ENCODE assay signal across 17 mouse cellular contexts in the genomic region with DNA sequence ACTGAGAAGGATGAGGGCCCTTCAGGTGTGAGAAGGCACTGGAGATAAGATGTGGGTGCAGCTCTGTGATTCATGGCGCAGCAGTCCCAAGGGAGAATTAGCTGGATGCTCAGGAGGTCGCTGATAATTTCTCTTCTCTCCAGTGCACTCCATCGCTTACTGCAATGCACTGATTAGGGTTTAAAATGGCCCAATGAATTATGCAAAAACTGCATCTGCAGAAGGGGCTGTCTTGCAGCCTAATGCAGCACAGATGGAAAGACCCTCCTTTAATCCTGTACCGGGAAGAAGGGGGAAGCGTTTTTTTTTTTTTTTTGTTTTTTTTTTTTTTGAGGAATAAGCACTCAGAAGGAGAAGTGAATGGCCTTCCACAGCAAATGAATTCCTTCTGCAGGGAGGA.
DNase-seq lines count a peak whose midpoint lies in the region; ATAC-seq and TF ChIP-seq lines count a peak whose summit lies in the region.
"Had no signal": no experiment of that assay in that cellular context is flagged by ENCODE, and none has a peak within 500 bp of the region (broad histone marks: within the 10 kb centered on the region; RNA-seq: fewer than 3 reads in every experiment).

No protein-coding gene starts in this region.

- peak; percentile 23; the same call in 1 of the 2 replicates for ATAC-seq in forebrain, postnatal 0 days
- ATAC-seq in midbrain, embryonic 14.5 days (ENCODE audit: low FRiP score, low TSS enrichment), result peak; percentile 83
- ATAC-seq: lung, postnatal 0 days had no signal

- TF ChIP-seq POLR2A in bone marrow macrophage, adult 2 months (IDR thresholded peaks at IDR 0.05; ENCODE audit: borderline replicate concordance, low read depth, low read length), result no peak

- DNase-seq in gastrocnemius, adult 2 months, result no peak
- no peak for DNase-seq in gastrocnemius, postnatal 14 days
- DNase-seq in forebrain, postnatal 0 days, result no peak
- peak; percentile 75 for DNase-seq in midbrain, embryonic 14.5 days
- no peak for DNase-seq in thymus, postnatal 36 days
- no peak for DNase-seq in spleen, adult 12 weeks (ENCODE audit: low spot score)
- no peak for DNase-seq in left cerebral cortex, postnatal 10 days (ENCODE audit: extremely low spot score in 1 of 2, low spot score in 2 of 2)
- DNase-seq: adrenal gland, postnatal 25 days; B cell, adult 2 months; cerebellum, adult 18-20 months; kidney, adult 2 months; right cerebral cortex, adult 18-20 months had no signal

- no peak overlapping the region for H3K9ac ChIP-seq in forebrain, postnatal 0 days
- H3K9ac ChIP-seq in midbrain, embryonic 14.5 days (replicated peaks; ENCODE audit: low read length), result 0 out of 2 replicates have a peak overlapping the region, but pooled peaks have one; percentile 6
- H3K9ac ChIP-seq: embryonic facial prominence, embryonic 12.5 days had no signal

- intact Hi-C loops in gastrocnemius, adult 2 months (cut with DNase I), result no loop called here
- intact Hi-C loops in gastrocnemius, postnatal 14 days (cut with DNase I; ENCODE audit: low total_unique reads), result no loop called here
- intact Hi-C loops in left cerebral cortex, postnatal 10 days (cut with DNase I), result no loop called here

- no peaks in the 10 kb centered on the region for H3K36me3 ChIP-seq in forebrain, postnatal 0 days (ENCODE audit: insufficient read depth)
- H3K36me3 ChIP-seq in midbrain, embryonic 14.5 days (ENCODE audit: control insufficient read depth, insufficient read depth, low read length), result no peaks in the 10 kb centered on the region
- H3K36me3 ChIP-seq: embryonic facial prominence, embryonic 12.5 days had no signal

- no peak overlapping the region for H3K4me3 ChIP-seq in gastrocnemius, adult 2 months
- no peak overlapping the region for H3K4me3 ChIP-seq in bone marrow macrophage, adult 2 months (ENCODE audit: insufficient read depth, low read length)
- no peak overlapping the region for H3K4me3 ChIP-seq in forebrain, postnatal 0 days (ENCODE audit: low read depth, low read length)
- no peak overlapping the region for H3K4me3 ChIP-seq in midbrain, embryonic 14.5 days (replicated peaks; ENCODE audit: low read depth, low read length)
- H3K4me3 ChIP-seq: embryonic facial prominence, embryonic 12.5 days; layer of hippocampus, adult 2 months had no signal

- no peak for TF ChIP-seq CTCF in gastrocnemius, adult 2 months (IDR thresholded peaks at IDR 0.05)
- TF ChIP-seq CTCF in bone marrow macrophage, adult 2 months (IDR thresholded peaks at IDR 0.05; ENCODE audit: low read depth, low read length), result no peak
- no peak for TF ChIP-seq CTCF in forebrain, postnatal 0 days (IDR thresholded peaks at IDR 0.05; ENCODE audit: low read depth)

- H3K4me2 ChIP-seq in forebrain, postnatal 0 days (ENCODE audit: low read depth), result peak overlapping the region; percentile 4; the same call in 1 of the 2 replicates
- peak overlapping the region; percentile 1; the same call in 1 of the 2 replicates for H3K4me2 ChIP-seq in midbrain, embryonic 14.5 days (ENCODE audit: low read length)
- H3K4me2 ChIP-seq: embryonic facial prominence, embryonic 12.5 days; liver, embryonic 11.5 days had no signal

- no peaks in the 10 kb centered on the region for H3K9me3 ChIP-seq in forebrain, postnatal 0 days (ENCODE audit: low read length)
- H3K9me3 ChIP-seq in midbrain, embryonic 14.5 days (ENCODE audit: control insufficient read depth, low read length), result no peaks in the 10 kb centered on the region
- H3K9me3 ChIP-seq: embryonic facial prominence, embryonic 12.5 days had no signal

- 22% methylated on average over 5 of the region's 5 CpGs for WGBS in forebrain, postnatal 0 days
- WGBS in midbrain, embryonic 14.5 days, result 8% methylated on average over 5 of the region's 5 CpGs

- peaks cover 45% of the 10 kb centered on the region for H3K4me1 ChIP-seq in bone marrow macrophage, adult 2 months (ENCODE audit: control insufficient read depth, insufficient read depth, low read length)
- peaks cover 13% of the 10 kb centered on the region for H3K4me1 ChIP-seq in forebrain, postnatal 0 days (ENCODE audit: insufficient read depth)
- peaks cover 42% of the 10 kb centered on the region for H3K4me1 ChIP-seq in midbrain, embryonic 14.5 days (ENCODE audit: control insufficient read depth, insufficient read depth, low read length)

- peak overlapping the region; percentile 28; the same call in 1 of the 2 replicates for H3K27ac ChIP-seq in gastrocnemius, adult 2 months
- H3K27ac ChIP-seq in bone marrow macrophage, adult 2 months (ENCODE audit: insufficient read depth, low read depth, low read length), result peak overlapping the region; percentile 7; the same call in 1 of the 2 replicates
- peak overlapping the region; percentile 50; the same call in 1 of the 2 replicates for H3K27ac ChIP-seq in forebrain, postnatal 0 days (ENCODE audit: low read depth, low read length)
- H3K27ac ChIP-seq in midbrain, embryonic 14.5 days (replicated peaks; ENCODE audit: low read depth, low read length), result peak overlapping the region; percentile 69
- H3K27ac ChIP-seq: embryonic facial prominence, embryonic 12.5 days; layer of hippocampus, adult 2 months had no signal

- H3K27me3 ChIP-seq in forebrain, postnatal 0 days (ENCODE audit: insufficient read depth, low read length), result no peaks in the 10 kb centered on the region
- no peaks in the 10 kb centered on the region for H3K27me3 ChIP-seq in midbrain, embryonic 14.5 days (ENCODE audit: control insufficient read depth, insufficient read depth, low read length)
- H3K27me3 ChIP-seq: embryonic facial prominence, embryonic 12.5 days had no signal

Comparison
In these comparisons a context has a peak if more than half of its experiments do, and no peak if none do; other contexts are left out.
1. H3K27ac ChIP-seq: peak in every context shown above with its lines; median percentile 69 in midbrain, embryonic 14.5 days; 50 in forebrain, postnatal 0 days; 28 in gastrocnemius, adult 2 months; 7 in bone marrow macrophage, adult 2 months.